Mouse (Mus musculus): ENCODE data around the gene Degs1. TPM values are rescaled to one million over a fixed set of nuclear protein-coding genes. Genes with fewer than 3 reads are reported as not detected.

The Degs1 gene
- total and polyA plus RNA-seq, 3 experiments: 54.2 to 124 (median 117) TPM

DNA sequence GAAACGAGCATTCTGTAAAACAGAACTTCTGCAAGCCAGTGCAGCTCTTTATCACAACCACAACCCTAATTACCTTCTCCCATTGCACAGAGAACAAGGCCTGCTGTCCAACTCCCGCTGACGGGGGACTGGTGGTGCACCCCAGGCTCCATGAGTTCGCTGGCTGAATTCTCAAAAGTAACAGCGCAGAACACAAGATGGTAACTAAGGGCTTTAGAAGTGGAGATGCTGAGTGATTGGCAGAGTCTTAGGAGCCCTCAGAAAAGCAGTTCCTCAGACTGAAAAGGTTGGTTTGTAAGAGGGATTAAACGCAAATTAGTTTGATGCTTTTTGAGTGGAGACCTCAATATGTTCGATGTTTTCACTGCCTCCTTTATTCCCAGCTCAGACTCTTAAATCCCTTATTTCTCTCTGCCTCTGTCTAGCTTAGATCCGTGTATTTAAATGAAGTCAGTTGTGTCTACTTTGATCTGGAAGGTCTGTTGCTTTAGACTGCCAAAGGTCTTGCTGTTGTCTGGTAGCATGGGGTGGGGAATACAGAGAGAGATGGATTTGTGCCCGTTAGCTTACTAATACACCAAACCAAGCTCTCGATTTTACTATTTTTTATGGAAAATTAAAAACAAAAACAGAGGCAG, 30.0 kb downstream of the Degs1 start:
- Histone ChIP-seq H3K4me2 (ENCODE audit: insufficient read depth, low read depth, poor library complexity, severe bottlenecking) (no peak overlapping the region), H3K9me3 (replicated peaks; ENCODE audit: low read length) (no peaks in the 10 kb centered on the region), H3K79me2 (replicated peaks; ENCODE audit: control insufficient read depth, extremely low read depth, insufficient read depth, poor library complexity, severe bottlenecking) (no peaks in the 10 kb centered on the region), H3K27ac (ENCODE audit: insufficient read depth, low read depth) (no peak overlapping the region), H3K27me3 (replicated peaks) (no peaks in the 10 kb centered on the region), H3K4me3 (replicated peaks in 1 of 3; ENCODE audit: low read depth in 2 of 3, low read length in 2 of 3, poor library complexity in 1 of 3) (no peak overlapping the region), H3K4me1 (ENCODE audit: control insufficient read depth in 1 of 2, insufficient read depth in 2 of 2) (peaks cover 24 to 48% of the 10 kb centered on the region in 2 experiments), H3K9ac (ENCODE audit: insufficient read depth, low read depth) (no peak overlapping the region), H3K36me3 (replicated peaks in 1 of 2; ENCODE audit: control insufficient read depth in 1 of 2, insufficient read depth in 1 of 2, low read length in 1 of 2) (no peaks in the 10 kb centered on the region)
- no peak for DNase-seq (ENCODE audit: extremely low read depth)
- dilution Hi-C loops (cut with MboI; ENCODE audit: extremely low pct_ligation_motif_present, extremely low pct_unique_long_range_greater_than_20kb, low sequenced_read_pairs) (no loop called here), in situ Hi-C loops (cut with MboI; ENCODE audit: low pct_ligation_motif_present, low pct_unique_long_range_greater_than_20kb, low sequenced_read_pairs) (no loop called here)
- no peak for TF ChIP-seq NRF1 (IDR thresholded peaks at IDR 0.05; ENCODE audit: low read depth, low read length)
- no peak for TF ChIP-seq ZKSCAN1 (IDR thresholded peaks at IDR 0.05; ENCODE audit: borderline replicate concordance, low read depth, low read length)
- no peak for TF ChIP-seq POLR2AphosphoS2 (IDR thresholded peaks at IDR 0.05; ENCODE audit: low read depth, low read length)
- TF ChIP-seq NELFE (IDR thresholded peaks at IDR 0.05; ENCODE audit: low read depth, low read length): no peak
- no peak for TF ChIP-seq ZNF384 (IDR thresholded peaks at IDR 0.05; ENCODE audit: low read depth, low read length)
- TF ChIP-seq RAD21 (IDR thresholded peaks at IDR 0.05; ENCODE audit: low read depth, low read length): no peak
- no peak for TF ChIP-seq ELF1 (IDR thresholded peaks at IDR 0.05; ENCODE audit: low read depth, low read length)

DNA sequence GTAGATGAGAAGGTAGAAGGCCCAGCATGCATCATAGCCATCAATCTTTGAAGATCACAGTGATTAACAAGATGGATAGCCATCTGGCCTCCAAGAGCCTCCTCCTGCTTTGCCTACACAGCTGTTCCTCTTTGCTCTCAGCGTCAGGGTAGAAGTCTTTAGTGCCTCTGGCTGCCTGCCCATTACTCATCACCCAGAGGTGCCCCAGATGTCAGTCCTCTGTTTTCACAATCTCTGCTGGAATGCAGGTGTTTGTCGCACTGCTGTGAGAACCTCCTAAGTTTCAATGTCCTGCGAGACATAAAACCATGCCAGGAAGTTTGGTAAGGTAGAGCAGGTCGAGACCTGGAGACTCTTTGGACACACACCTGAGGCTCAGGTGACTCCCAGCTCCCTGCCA, 31.9 kb downstream of the Degs1 start:
- in situ Hi-C loops (cut with MboI; ENCODE audit: low pct_ligation_motif_present, low pct_unique_long_range_greater_than_20kb, low sequenced_read_pairs) (no loop called here), dilution Hi-C loops (cut with MboI; ENCODE audit: extremely low pct_ligation_motif_present, extremely low pct_unique_long_range_greater_than_20kb, low sequenced_read_pairs) (no loop called here)
- DNase-seq (ENCODE audit: extremely low read depth): peak; percentile 39
- Histone ChIP-seq H3K27ac (ENCODE audit: insufficient read depth, low read depth) (no peak overlapping the region), H3K9ac (ENCODE audit: insufficient read depth, low read depth) (no peak overlapping the region), H3K36me3 (replicated peaks in 1 of 2; ENCODE audit: control insufficient read depth in 1 of 2, insufficient read depth in 1 of 2, low read length in 1 of 2) (no peaks in the 10 kb centered on the region), H3K4me2 (ENCODE audit: insufficient read depth, low read depth, poor library complexity, severe bottlenecking) (no peak overlapping the region), H3K4me1 (ENCODE audit: control insufficient read depth in 1 of 2, insufficient read depth in 2 of 2) (peaks cover 24 to 43% of the 10 kb centered on the region in 2 experiments), H3K9me3 (replicated peaks; ENCODE audit: low read length) (no peaks in the 10 kb centered on the region), H3K27me3 (replicated peaks) (no peaks in the 10 kb centered on the region), H3K4me3 (replicated peaks in 1 of 3; ENCODE audit: low read depth in 2 of 3, low read length in 2 of 3, poor library complexity in 1 of 3) (no peak overlapping the region), H3K79me2 (replicated peaks; ENCODE audit: control insufficient read depth, extremely low read depth, insufficient read depth, poor library complexity, severe bottlenecking) (no peaks in the 10 kb centered on the region)
- TF ChIP-seq ETS1 (conservative IDR thresholded peaks at IDR 0.05; ENCODE audit: low read depth, low read length): no peak
- peak; percentile 48; the same call in 1 of the 2 replicates for TF ChIP-seq TCF12 (IDR thresholded peaks at IDR 0.05; ENCODE audit: low read depth, low read length)
- TF ChIP-seq ELF1 (IDR thresholded peaks at IDR 0.05; ENCODE audit: low read depth, low read length): no peak

DNA sequence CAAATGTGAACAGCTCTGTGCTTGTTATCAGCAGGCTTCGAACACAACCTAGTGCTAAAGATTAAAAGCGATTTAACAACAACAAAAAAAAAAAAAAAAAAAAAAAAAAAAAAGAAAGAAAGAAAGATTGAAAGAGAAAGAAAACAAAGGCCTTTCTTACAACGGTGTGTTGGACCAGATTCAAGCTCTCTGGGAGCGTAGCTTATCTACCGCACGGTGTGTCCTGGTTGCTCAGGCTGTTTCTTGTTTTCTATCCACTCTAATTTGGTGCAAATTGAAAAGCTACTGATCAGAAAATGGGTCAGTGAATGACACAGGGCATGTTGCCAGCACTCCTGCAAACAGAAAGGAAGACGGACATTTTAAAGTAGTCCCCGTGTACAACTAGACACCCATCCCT, 33.3 kb downstream of the Degs1 start:
- Histone ChIP-seq H3K27me3 (replicated peaks) (no peaks in the 10 kb centered on the region), H3K4me2 (ENCODE audit: insufficient read depth, low read depth, poor library complexity, severe bottlenecking) (no peak overlapping the region), H3K4me3 (replicated peaks in 1 of 3; ENCODE audit: low read depth in 2 of 3, low read length in 2 of 3, poor library complexity in 1 of 3) (no peak overlapping the region), H3K9ac (ENCODE audit: insufficient read depth, low read depth) (no peak overlapping the region), H3K27ac (ENCODE audit: insufficient read depth, low read depth) (no peak overlapping the region), H3K79me2 (replicated peaks; ENCODE audit: control insufficient read depth, extremely low read depth, insufficient read depth, poor library complexity, severe bottlenecking) (no peaks in the 10 kb centered on the region), H3K4me1 (ENCODE audit: control insufficient read depth in 1 of 2, insufficient read depth in 2 of 2) (peaks cover 14 to 35% of the 10 kb centered on the region in 2 experiments; a peak in 3 of 4 replicates), H3K9me3 (replicated peaks; ENCODE audit: low read length) (no peaks in the 10 kb centered on the region), H3K36me3 (replicated peaks in 1 of 2; ENCODE audit: control insufficient read depth in 1 of 2, insufficient read depth in 1 of 2, low read length in 1 of 2) (no peaks in the 10 kb centered on the region)
- DNase-seq (ENCODE audit: extremely low read depth): no peak
- TF ChIP-seq HCFC1 (IDR thresholded peaks at IDR 0.05; ENCODE audit: low read depth, low read length): no peak
- TF ChIP-seq MXI1 (IDR thresholded peaks at IDR 0.05; ENCODE audit: low read depth, low read length): no peak
- TF ChIP-seq NRF1 (IDR thresholded peaks at IDR 0.05; ENCODE audit: low read depth, low read length): no peak
- TF ChIP-seq CHD1 (IDR thresholded peaks at IDR 0.05; ENCODE audit: low read depth, low read length): no peak
- no peak for TF ChIP-seq MAZ (IDR thresholded peaks at IDR 0.05; ENCODE audit: low read depth, low read length)
- TF ChIP-seq MAX (IDR thresholded peaks at IDR 0.05; ENCODE audit: low read length): no peak
- no peak for TF ChIP-seq USF2 (conservative IDR thresholded peaks at IDR 0.05; ENCODE audit: low read depth, low read length)
- no peak for TF ChIP-seq SMC3 (IDR thresholded peaks at IDR 0.05; ENCODE audit: low read depth, low read length)
- TF ChIP-seq SIN3A (IDR thresholded peaks at IDR 0.05; ENCODE audit: low read length): no peak
- no peak for TF ChIP-seq USF1 (IDR thresholded peaks at IDR 0.05; ENCODE audit: low read depth, low read length)
- dilution Hi-C loops (cut with MboI; ENCODE audit: extremely low pct_ligation_motif_present, extremely low pct_unique_long_range_greater_than_20kb, low sequenced_read_pairs): no loop called here
- in situ Hi-C loops (cut with MboI; ENCODE audit: low pct_ligation_motif_present, low pct_unique_long_range_greater_than_20kb, low sequenced_read_pairs): no loop called here
